Mouse (Mus musculus) kidney, adult 18-20 months (tissue): ENCODE measurements at regions not wholly inside any gene's neighbourhood (a gene's known extent, or its start where the extent isn't known, plus 50 kb on each side); places are given as distances from the start of the nearest gene placed in this dataset.

Source experiments
- DNase-seq: peaks from one replicate; pipeline ENCODE4 v3.0.0; 2021

DNA sequence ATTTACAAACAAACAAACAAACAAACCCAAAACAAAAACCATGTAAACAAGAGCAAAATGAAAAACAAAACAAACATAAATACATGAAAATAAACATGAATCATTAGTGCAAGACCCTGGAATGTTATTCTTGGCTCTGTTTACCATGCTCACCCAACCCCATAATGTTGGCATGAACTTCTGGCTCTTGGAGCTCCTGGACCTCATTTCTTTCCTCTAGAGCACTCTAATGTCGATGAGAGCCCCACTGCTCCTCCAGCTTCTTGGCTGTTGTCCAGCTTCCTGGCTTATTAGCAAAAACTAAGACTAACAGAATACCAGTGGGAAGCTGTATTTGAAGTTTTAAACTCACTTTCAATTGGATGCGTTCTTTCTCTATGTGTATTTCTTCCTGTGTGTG is 81.3 kb upstream of the Gm21830 start:
- peak; percentile 15 for DNase-seq

DNA sequence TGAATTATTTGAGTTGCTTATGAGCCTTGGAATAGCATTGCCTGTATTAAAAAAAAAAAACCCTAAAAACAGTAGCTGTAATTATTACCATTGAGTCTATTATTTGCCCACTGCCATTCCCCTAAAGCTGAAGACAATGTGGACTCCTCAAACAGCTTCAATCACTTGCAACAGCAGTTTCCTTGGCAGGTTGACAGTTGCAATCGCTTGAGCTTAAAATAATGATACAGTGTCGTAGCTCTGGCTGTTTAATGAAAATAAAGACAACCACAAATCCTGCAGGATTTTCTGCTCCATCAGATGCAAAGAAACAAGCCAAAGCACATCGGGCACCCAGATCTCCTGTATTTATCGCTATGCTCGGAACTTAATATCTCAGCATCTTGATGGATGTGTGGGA is 68.8 kb upstream of the Gm21830 start:
- no peak for DNase-seq
